Mouse (Mus musculus): ENCODE measurements around the gene Gpr88. TPM values are rescaled to one million over a fixed set of nuclear protein-coding genes. Genes with fewer than 3 reads are reported as not detected.

The Gpr88 gene
- total and polyA plus RNA-seq, 2 experiments from 2014 or later = 2.5 to 8.9 TPM

GRCm38 (mm10) chr3:116290041-116290815 lies 36.9 kb upstream of the Gpr88 start:
- no peak for TF ChIP-seq CTCF (IDR thresholded peaks at IDR 0.05)
- DNase-seq (ENCODE audit: low spot score) = no peak

GRCm38 (mm10) chr3:116288833-116289232 lies 35.5 kb upstream of the Gpr88 start:
- no peaks in the 10 kb centered on the region for H3K36me3 ChIP-seq (ENCODE audit: insufficient read depth, low read length)
- no peaks in the 10 kb centered on the region for H3K27me3 ChIP-seq (ENCODE audit: insufficient read depth, low read length)
- 90% methylated on average over 6 of the region's 6 CpGs for WGBS
- H3K27ac ChIP-seq (ENCODE audit: low read depth, low read length) = no peak overlapping the region
- ATAC-seq (ENCODE audit: low FRiP score) = no peak
- no peak overlapping the region for H3K9ac ChIP-seq (replicated peaks; ENCODE audit: low read length, poor library complexity, severe bottlenecking)
- no peaks in the 10 kb centered on the region for H3K4me1 ChIP-seq (ENCODE audit: insufficient read depth, low read length)
- H3K4me3 ChIP-seq (ENCODE audit: low read depth, low read length) = no peak overlapping the region
- no peak overlapping the region for H3K4me2 ChIP-seq (ENCODE audit: low read depth, low read length, poor library complexity, severe bottlenecking)
- H3K9me3 ChIP-seq (ENCODE audit: low read length) = no peaks in the 10 kb centered on the region
- no peak for DNase-seq (ENCODE audit: low spot score)
- no peak for TF ChIP-seq CTCF (IDR thresholded peaks at IDR 0.05)

More at GRCm38 (mm10) chr3:116290041-116290815, 36.9 kb upstream of the Gpr88 start:
- H3K9ac ChIP-seq (replicated peaks; ENCODE audit: low read length, poor library complexity, severe bottlenecking) = no peak overlapping the region
- ATAC-seq (ENCODE audit: low FRiP score) = no peak
- H3K27me3 ChIP-seq (ENCODE audit: insufficient read depth, low read length) = no peaks in the 10 kb centered on the region
- H3K4me1 ChIP-seq (ENCODE audit: insufficient read depth, low read length) = no peaks in the 10 kb centered on the region
- 92% methylated on average over 9 of the region's 9 CpGs for WGBS
- H3K36me3 ChIP-seq (ENCODE audit: insufficient read depth, low read length) = no peaks in the 10 kb centered on the region
- H3K9me3 ChIP-seq (ENCODE audit: low read length) = no peaks in the 10 kb centered on the region
- no peak overlapping the region for H3K27ac ChIP-seq (ENCODE audit: low read depth, low read length)
- H3K4me3 ChIP-seq (ENCODE audit: low read depth, low read length) = no peak overlapping the region
- no peak overlapping the region for H3K4me2 ChIP-seq (ENCODE audit: low read depth, low read length, poor library complexity, severe bottlenecking)

DNA sequence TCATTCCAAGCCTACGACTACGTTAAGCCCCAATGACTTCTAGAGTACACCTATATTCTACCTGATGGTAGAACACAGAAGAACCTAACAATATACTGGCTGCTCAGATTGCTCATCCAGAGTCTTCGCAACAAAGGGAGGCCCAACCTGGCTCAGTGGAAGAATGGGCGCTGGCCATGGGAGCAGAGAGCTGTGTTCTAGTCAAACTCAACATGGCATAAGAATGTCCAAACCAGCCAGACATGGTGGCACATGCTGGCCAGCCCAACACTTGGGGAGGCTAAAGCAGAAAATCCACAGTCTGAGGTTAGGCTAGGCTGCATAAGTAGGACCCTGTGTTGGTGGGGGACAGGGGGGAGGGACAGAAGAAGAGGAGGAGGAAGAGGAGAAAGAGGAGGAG lies 31.4 kb upstream of the Gpr88 start:
- TF ChIP-seq CTCF (IDR thresholded peaks at IDR 0.05) = no peak
- 95% methylated on average over 4 of the region's 4 CpGs for WGBS

GRCm38 (mm10) chr3:116283996-116284395 lies 30.7 kb upstream of the Gpr88 start:
- Histone ChIP-seq H3K4me2 (ENCODE audit: low read depth, low read length, poor library complexity, severe bottlenecking) (no peak overlapping the region), H3K36me3 (ENCODE audit: insufficient read depth, low read length) (no peaks in the 10 kb centered on the region), H3K27ac (ENCODE audit: low read depth, low read length) (no peak overlapping the region), H3K9me3 (ENCODE audit: low read length) (no peaks in the 10 kb centered on the region), H3K9ac (replicated peaks; ENCODE audit: low read length, poor library complexity, severe bottlenecking) (no peak overlapping the region), H3K4me3 (ENCODE audit: low read depth, low read length) (no peak overlapping the region), H3K27me3 (ENCODE audit: insufficient read depth, low read length) (no peaks in the 10 kb centered on the region), H3K4me1 (ENCODE audit: insufficient read depth, low read length) (no peaks in the 10 kb centered on the region)
- DNase-seq (ENCODE audit: low spot score) (no peak), ATAC-seq (ENCODE audit: low FRiP score) (no peak)
- no peak for TF ChIP-seq CTCF (IDR thresholded peaks at IDR 0.05)
- WGBS = 39% methylated on average over 2 of the region's 2 CpGs

More for the DNA sequence above, 31.4 kb upstream of the Gpr88 start:
- Histone ChIP-seq H3K4me3 (ENCODE audit: low read depth, low read length) (no peak overlapping the region), H3K9ac (replicated peaks; ENCODE audit: low read length, poor library complexity, severe bottlenecking) (no peak overlapping the region), H3K36me3 (ENCODE audit: insufficient read depth, low read length) (no peaks in the 10 kb centered on the region), H3K4me1 (ENCODE audit: insufficient read depth, low read length) (no peaks in the 10 kb centered on the region), H3K9me3 (ENCODE audit: low read length) (no peaks in the 10 kb centered on the region), H3K4me2 (ENCODE audit: low read depth, low read length, poor library complexity, severe bottlenecking) (no peak overlapping the region), H3K27me3 (ENCODE audit: insufficient read depth, low read length) (no peaks in the 10 kb centered on the region), H3K27ac (ENCODE audit: low read depth, low read length) (no peak overlapping the region)
- DNase-seq (ENCODE audit: low spot score) (no peak), ATAC-seq (ENCODE audit: low FRiP score) (no peak)

DNA sequence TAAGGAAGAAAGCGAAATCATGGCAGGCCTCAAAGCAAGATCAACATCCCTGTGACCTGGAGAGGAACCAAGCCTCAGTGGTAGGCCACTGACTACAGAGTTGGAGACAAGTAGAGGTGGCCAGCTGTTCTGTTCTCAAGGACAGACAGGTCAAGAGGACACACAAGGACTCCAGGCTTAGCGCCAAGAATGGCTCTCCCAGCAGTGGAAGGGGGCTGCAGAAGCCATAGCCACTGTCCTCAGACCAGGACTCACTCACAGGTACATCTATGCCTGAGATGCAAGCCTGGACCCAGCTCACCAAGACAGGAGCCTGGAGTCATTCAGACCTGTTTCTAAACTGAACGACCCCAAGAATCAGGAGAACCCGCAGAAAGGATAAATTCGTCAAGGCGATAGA lies 28.4 kb upstream of the Gpr88 start:
- no peak overlapping the region for H3K4me3 ChIP-seq (ENCODE audit: low read depth, low read length)
- TF ChIP-seq CTCF (IDR thresholded peaks at IDR 0.05) = no peak
- H3K27me3 ChIP-seq (ENCODE audit: insufficient read depth, low read length) = no peaks in the 10 kb centered on the region
- no peak overlapping the region for H3K9ac ChIP-seq (replicated peaks; ENCODE audit: low read length, poor library complexity, severe bottlenecking)
- H3K4me2 ChIP-seq (ENCODE audit: low read depth, low read length, poor library complexity, severe bottlenecking) = no peak overlapping the region
- no peak overlapping the region for H3K27ac ChIP-seq (ENCODE audit: low read depth, low read length)
- H3K4me1 ChIP-seq (ENCODE audit: insufficient read depth, low read length) = no peaks in the 10 kb centered on the region
- no peak for DNase-seq (ENCODE audit: low spot score)
- ATAC-seq (ENCODE audit: low FRiP score) = no peak
- WGBS = 94% methylated on average over 6 of the region's 6 CpGs
- no peaks in the 10 kb centered on the region for H3K36me3 ChIP-seq (ENCODE audit: insufficient read depth, low read length)
- no peaks in the 10 kb centered on the region for H3K9me3 ChIP-seq (ENCODE audit: low read length)

DNA sequence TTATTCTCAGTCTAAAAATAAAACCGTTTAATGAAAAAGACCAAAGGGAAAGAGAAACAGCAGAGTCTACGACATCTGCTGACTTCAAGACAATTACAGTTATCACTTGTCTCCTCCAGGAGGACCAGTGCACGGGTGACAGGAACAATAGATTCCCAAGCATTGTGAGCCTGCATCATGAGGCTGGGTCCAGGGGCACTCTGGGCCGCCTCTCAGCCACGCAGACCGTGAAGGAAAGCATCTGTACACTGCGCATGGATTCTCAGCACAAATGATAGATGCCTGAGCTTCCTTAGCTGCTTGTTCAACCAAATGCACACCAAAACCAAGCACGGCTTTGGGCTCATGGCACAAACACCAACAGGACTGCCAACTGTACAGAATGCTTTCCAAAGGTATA lies 23.8 kb upstream of the Gpr88 start:
- Histone ChIP-seq H3K27ac (ENCODE audit: low read depth, low read length) (no peak overlapping the region), H3K4me3 (ENCODE audit: low read depth, low read length) (no peak overlapping the region), H3K36me3 (ENCODE audit: insufficient read depth, low read length) (no peaks in the 10 kb centered on the region), H3K4me1 (ENCODE audit: insufficient read depth, low read length) (no peaks in the 10 kb centered on the region), H3K9ac (replicated peaks; ENCODE audit: low read length, poor library complexity, severe bottlenecking) (no peak overlapping the region), H3K4me2 (ENCODE audit: low read depth, low read length, poor library complexity, severe bottlenecking) (no peak overlapping the region), H3K9me3 (ENCODE audit: low read length) (no peaks in the 10 kb centered on the region), H3K27me3 (ENCODE audit: insufficient read depth, low read length) (no peaks in the 10 kb centered on the region)
- no peak for TF ChIP-seq CTCF (IDR thresholded peaks at IDR 0.05)
- no peak for DNase-seq (ENCODE audit: low spot score)
- 82% methylated on average over 8 of the region's 8 CpGs for WGBS
- ATAC-seq (ENCODE audit: low FRiP score) = no peak

Data from midbrain, postnatal 0 days (tissue).